22 mouse cellular contexts compared by ENCODE assay signal in the genomic region with DNA sequence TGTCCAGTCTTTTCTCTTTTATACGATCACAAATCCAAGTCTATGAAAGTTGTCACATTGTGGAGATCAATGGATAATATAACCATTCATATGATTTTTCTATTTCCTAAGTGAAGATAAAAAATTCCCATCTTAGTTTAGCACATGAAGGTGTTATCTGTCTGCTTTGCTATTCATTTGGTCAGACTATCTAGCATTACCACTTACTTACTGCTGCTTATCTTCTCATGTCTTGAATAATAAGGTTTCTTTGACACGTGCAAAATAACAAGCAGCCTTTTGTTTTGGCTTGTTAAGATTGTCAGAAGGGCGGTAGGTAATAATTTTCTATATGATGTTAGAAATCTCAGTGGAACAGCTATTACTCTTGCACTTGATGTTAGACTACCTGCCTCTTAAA.
"Had no signal": no experiment of that assay in that cellular context is flagged by ENCODE, and none has a peak within 500 bp of the region (broad histone marks: within the 10 kb centered on the region; RNA-seq: fewer than 3 reads in every experiment).

No protein-coding gene starts in this region.

- H3K4me1 ChIP-seq: limb, embryonic 10.5 days; limb, embryonic 13.5 days; megakaryocyte, embryonic 14.5 days; neural tube, embryonic 12.5 days; stomach, embryonic 15.5 days had no signal

- H3K27ac ChIP-seq: layer of hippocampus, adult 2 months; limb, embryonic 10.5 days; limb, embryonic 13.5 days; liver, embryonic 13.5 days; macrophage; neural tube, embryonic 12.5 days; stomach, embryonic 15.5 days had no signal

- H3K9ac ChIP-seq: limb, embryonic 13.5 days; liver, embryonic 13.5 days; liver, postnatal 0 days; lung, embryonic 14.5 days; neural tube, embryonic 12.5 days; stomach, embryonic 15.5 days had no signal

- ATAC-seq: liver, postnatal 0 days; lung, postnatal 0 days had no signal

- H3K4me3 ChIP-seq: layer of hippocampus, adult 2 months; limb, embryonic 10.5 days; limb, embryonic 13.5 days; liver, embryonic 13.5 days; megakaryocyte, embryonic 14.5 days; neural tube, embryonic 12.5 days; stomach, embryonic 15.5 days had no signal

- H3K4me2 ChIP-seq: limb, embryonic 13.5 days; liver, embryonic 13.5 days; lung, embryonic 14.5 days; midbrain, embryonic 11.5 days; neural tube, embryonic 12.5 days; stomach, embryonic 15.5 days had no signal

- H3K9me3 ChIP-seq: limb, embryonic 10.5 days; limb, embryonic 13.5 days; liver, embryonic 13.5 days; megakaryocyte, embryonic 14.5 days; neural tube, embryonic 12.5 days; stomach, embryonic 15.5 days had no signal

- DNase-seq: kidney, adult 18-20 months; kidney, adult 9 months; kidney, postnatal 14 days; layer of hippocampus, adult 9-11 months; liver; liver, embryonic 13.5 days; liver, postnatal 0 days; lung, embryonic 14.5 days; midbrain, embryonic 14.5 days; retina, postnatal 1 day; right cerebral cortex, postnatal 25 days; spleen, adult 18-20 months; thymus, postnatal 36 days had no signal

- H3K27me3 ChIP-seq: limb, embryonic 13.5 days; liver, embryonic 13.5 days; megakaryocyte, embryonic 14.5 days; neural tube, embryonic 12.5 days; stomach, embryonic 15.5 days had no signal
